Comparison of ENCODE assay signal across 9 mouse cellular contexts in genomic region chr2:30720291-30720690, GRCm38 (mm10).
A peak's percentile ranks its signal among the peaks of the same experiment; 100 is the strongest.
DNase-seq lines count a peak whose midpoint lies in the region; ATAC-seq and TF ChIP-seq lines count a peak whose summit lies in the region.
"Had no signal": no experiment of that assay in that cellular context is flagged by ENCODE, and none has a peak within 500 bp of the region (broad histone marks: within the 10 kb centered on the region; RNA-seq: fewer than 3 reads in every experiment).

No protein-coding gene starts in this region.

- no peak overlapping the region for H3K4me3 ChIP-seq in kidney, postnatal 0 days (replicated peaks; ENCODE audit: low read depth, low read length)
- peak overlapping the region; percentile 33 for H3K4me3 ChIP-seq in embryonic facial prominence, embryonic 15.5 days (replicated peaks)
- H3K4me3 ChIP-seq in hindbrain, postnatal 0 days (ENCODE audit: low read length), result no peak overlapping the region
- peak overlapping the region; percentile 46 for H3K4me3 ChIP-seq in myocyte

- H3K4me1 ChIP-seq in kidney, postnatal 0 days (replicated peaks; ENCODE audit: insufficient read depth, low read length), result peaks cover 77% of the 10 kb centered on the region
- peaks cover 89% of the 10 kb centered on the region for H3K4me1 ChIP-seq in embryonic facial prominence, embryonic 15.5 days
- H3K4me1 ChIP-seq in hindbrain, postnatal 0 days (ENCODE audit: insufficient read depth, low read length), result peaks cover 77% of the 10 kb centered on the region

- H3K9ac ChIP-seq in kidney, postnatal 0 days (ENCODE audit: low read depth, low read length), result peak overlapping the region; percentile 62; the same call in 1 of the 2 replicates
- H3K9ac ChIP-seq in embryonic facial prominence, embryonic 15.5 days, result peak overlapping the region; percentile 7; the same call in 1 of the 2 replicates
- peak overlapping the region; percentile 41; the same call in 1 of the 2 replicates for H3K9ac ChIP-seq in hindbrain, postnatal 0 days (replicated peaks; ENCODE audit: low read length)

- no peaks in the 10 kb centered on the region for H3K27me3 ChIP-seq in kidney, postnatal 0 days (ENCODE audit: insufficient read depth, low read length)
- H3K27me3 ChIP-seq in embryonic facial prominence, embryonic 15.5 days, result no peaks in the 10 kb centered on the region
- no peaks in the 10 kb centered on the region for H3K27me3 ChIP-seq in hindbrain, postnatal 0 days (ENCODE audit: insufficient read depth, low read length)
- no peaks in the 10 kb centered on the region for H3K27me3 ChIP-seq in myocyte (ENCODE audit: control insufficient read depth, insufficient read depth, insufficient read length)
- H3K27me3 ChIP-seq: Patski had no signal

- TF ChIP-seq CTCF in kidney, postnatal 0 days (IDR thresholded peaks at IDR 0.05; ENCODE audit: low read depth), result no peak
- no peak for TF ChIP-seq CTCF in hindbrain, postnatal 0 days (IDR thresholded peaks at IDR 0.05; ENCODE audit: low read depth)

- no peaks in the 10 kb centered on the region for H3K9me3 ChIP-seq in kidney, postnatal 0 days (replicated peaks; ENCODE audit: low read length)
- no peaks in the 10 kb centered on the region for H3K9me3 ChIP-seq in embryonic facial prominence, embryonic 15.5 days (replicated peaks)
- H3K9me3 ChIP-seq in hindbrain, postnatal 0 days (ENCODE audit: low read length), result no peaks in the 10 kb centered on the region

- DNase-seq in kidney, postnatal 0 days (ENCODE audit: low spot score), result no peak
- DNase-seq in kidney, postnatal 14 days, result no peak
- DNase-seq in hindbrain, postnatal 0 days (ENCODE audit: low spot score), result peak; percentile 33
- DNase-seq in thymus, postnatal 10 days (ENCODE audit: low spot score in 2 of 2), result no peak
- DNase-seq in frontal cortex, postnatal 25 days (ENCODE audit: low spot score in 2 of 2), result no peak

- peaks cover 6% of the 10 kb centered on the region for H3K79me2 ChIP-seq in myocyte (ENCODE audit: control insufficient read depth, insufficient read depth)

- peak overlapping the region; percentile 28 for H3ac ChIP-seq in myocyte (ENCODE audit: control insufficient read depth, insufficient read length)

- 44% methylated on average over 5 of the region's 5 CpGs for WGBS in kidney, postnatal 0 days
- 35% methylated on average over 5 of the region's 5 CpGs for WGBS in embryonic facial prominence, embryonic 15.5 days
- 18% methylated on average over 5 of the region's 5 CpGs for WGBS in hindbrain, postnatal 0 days

- ATAC-seq in kidney, postnatal 0 days (replicated peaks; ENCODE audit: low FRiP score, low read depth), result no peak
- no peak for ATAC-seq in embryonic facial prominence, embryonic 15.5 days (ENCODE audit: insufficient number of reproducible peaks, low FRiP score, low TSS enrichment, low read depth)
- no peak for ATAC-seq in hindbrain, postnatal 0 days
- no peak for ATAC-seq in megakaryocyte-erythroid progenitor cell, adult 5-6 weeks (replicated peaks; ENCODE audit: low FRiP score, low TSS enrichment, poor library complexity, severe bottlenecking)
- ATAC-seq: Patski had no signal

- H3K36me3 ChIP-seq in kidney, postnatal 0 days (ENCODE audit: insufficient read depth, low read length), result no peaks in the 10 kb centered on the region
- no peaks in the 10 kb centered on the region for H3K36me3 ChIP-seq in embryonic facial prominence, embryonic 15.5 days
- no peaks in the 10 kb centered on the region for H3K36me3 ChIP-seq in hindbrain, postnatal 0 days (ENCODE audit: insufficient read depth, low read length)
- no peaks in the 10 kb centered on the region for H3K36me3 ChIP-seq in myocyte (ENCODE audit: control insufficient read depth, insufficient read depth)

- no peak for TF ChIP-seq POLR2A in myocyte (IDR thresholded peaks at IDR 0.05; ENCODE audit: insufficient read length, low read depth)

- H3K4me2 ChIP-seq in kidney, postnatal 0 days (ENCODE audit: low read length), result peak overlapping the region; percentile 35
- peak overlapping the region; percentile 59 for H3K4me2 ChIP-seq in embryonic facial prominence, embryonic 15.5 days (replicated peaks)
- H3K4me2 ChIP-seq in hindbrain, postnatal 0 days (ENCODE audit: low read depth, low read length), result peak overlapping the region; percentile 52; the same call in 1 of the 2 replicates
- peak overlapping the region; percentile 100 for H3K4me2 ChIP-seq in myocyte (ENCODE audit: low read depth)

- peak overlapping the region; percentile 99 for H3K27ac ChIP-seq in kidney, postnatal 0 days
- H3K27ac ChIP-seq in embryonic facial prominence, embryonic 15.5 days (replicated peaks), result peak overlapping the region; percentile 99
- H3K27ac ChIP-seq in hindbrain, postnatal 0 days, result peak overlapping the region; percentile 95

TF ChIP-seq in myocyte, 11 proteins besides CTCF, POLR2A, EP300 and RAD21:
- no peak for TF ChIP-seq SRF (IDR thresholded peaks at IDR 0.05; ENCODE audit: control insufficient read depth, insufficient read length, low read depth)
- TF ChIP-seq MAX (IDR thresholded peaks at IDR 0.05; ENCODE audit: low read depth), result no peak
- no peak for TF ChIP-seq CEBPB (IDR thresholded peaks at IDR 0.05; ENCODE audit: insufficient read depth, poor library complexity, severe bottlenecking)
- TF ChIP-seq E2F4 (IDR thresholded peaks at IDR 0.05; ENCODE audit: insufficient read depth), result no peak
- no peak for TF ChIP-seq TCF12 (IDR thresholded peaks at IDR 0.05; ENCODE audit: insufficient read depth, poor library complexity, severe bottlenecking)

Comparison
In these comparisons a context has a peak if more than half of its experiments do, and no peak if none do; other contexts are left out.
1. H3K4me2 ChIP-seq: peak in every context shown above with its lines; median percentile 100 in myocyte; 59 in embryonic facial prominence, embryonic 15.5 days; 52 in hindbrain, postnatal 0 days; 35 in kidney, postnatal 0 days.
2. H3K4me3 ChIP-seq: peak in embryonic facial prominence, embryonic 15.5 days (single experiment) and myocyte (single experiment); none in kidney, postnatal 0 days (single experiment) and hindbrain, postnatal 0 days (single experiment).
3. H3K9ac ChIP-seq: peak in every context shown above with its lines; median percentile 62 in kidney, postnatal 0 days; 41 in hindbrain, postnatal 0 days; 7 in embryonic facial prominence, embryonic 15.5 days.
4. Peak in every context shown above with its lines, with median percentiles within 50 percentile points of each other: H3K27ac ChIP-seq.